Mouse (Mus musculus) lung, adult 2 months (tissue): ENCODE measurements around the gene Cdh24.
A peak's percentile ranks its signal among the peaks of the same experiment; 100 is the strongest.

Experiments used
- CTCF ChIP-seq: fragments of 200-500 bp; IDR thresholded peaks from 2 replicates; pipeline ENCODE4 v1.5.1; 2011; ENCODE audit warnings: mild to moderate bottlenecking, low read length, control low read depth; ENCODE audit not compliant: insufficient read depth
- POLR2A ChIP-seq: fragments of 200-500 bp; IDR thresholded peaks from 2 replicates; pipeline ENCODE4 v1.6.1; 2011; ENCODE audit warnings: low read depth, mild to moderate bottlenecking, control low read depth, low read length, borderline replicate concordance; ENCODE audit errors: extremely low read depth

GRCm38 (mm10) chr14:54605752-54606321, 35.3 kb downstream of the Cdh24 start, which contains the start of gene 4931414P19Rik:
- TF ChIP-seq CTCF (no peak), POLR2A (peak; percentile 54; the same call in 1 of the 2 replicates)
